8 mouse cellular contexts compared by ENCODE assay signal in the genomic region with DNA sequence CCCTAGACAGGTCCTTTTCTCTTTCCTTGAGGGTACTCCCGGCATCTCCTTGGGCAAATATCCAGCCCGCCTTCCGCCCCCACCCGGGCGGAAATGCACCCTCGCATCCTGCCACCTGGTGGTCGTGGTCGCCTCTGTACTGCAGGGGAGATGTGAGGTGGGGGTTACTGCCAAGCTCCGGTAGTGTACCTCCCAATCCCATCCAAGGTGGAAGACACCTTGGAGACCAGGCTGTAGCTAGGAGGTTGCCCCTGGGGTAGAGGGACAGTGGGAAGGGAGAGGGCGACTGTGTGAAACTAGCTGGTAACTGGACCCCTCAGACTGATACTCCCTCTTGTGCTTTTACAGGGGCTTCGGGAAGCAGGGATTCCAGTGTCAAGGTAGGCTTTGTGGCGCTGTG. TPM values are rescaled to one million over a fixed set of nuclear protein-coding genes. Genes with fewer than 3 reads are reported as not detected.
A peak's percentile ranks its signal among the peaks of the same experiment; 100 is the strongest.
DNase-seq lines count a peak whose midpoint lies in the region; ATAC-seq and TF ChIP-seq lines count a peak whose summit lies in the region.

No protein-coding gene starts in this region.

- peak; percentile 32; the same call in 1 of the 2 replicates for ATAC-seq in forebrain, embryonic 13.5 days

- no peak for TF ChIP-seq POLR2A in bone marrow macrophage, adult 2 months (IDR thresholded peaks at IDR 0.05; ENCODE audit: borderline replicate concordance, low read depth, low read length)

- H3K27ac ChIP-seq in bone marrow macrophage, adult 2 months (ENCODE audit: insufficient read depth, low read depth, low read length), result no peak overlapping the region
- H3K27ac ChIP-seq in forebrain, embryonic 13.5 days, result no peak overlapping the region
- no peak overlapping the region for H3K27ac ChIP-seq in midbrain, embryonic 10.5 days (replicated peaks)

- no peak for TF ChIP-seq CTCF in bone marrow macrophage, adult 2 months (IDR thresholded peaks at IDR 0.05; ENCODE audit: low read depth, low read length)

- WGBS in forebrain, embryonic 13.5 days, result 11% methylated on average over 12 of the region's 12 CpGs
- 12% methylated on average over 12 of the region's 12 CpGs for WGBS in midbrain, embryonic 10.5 days

- H3K36me3 ChIP-seq in forebrain, embryonic 13.5 days (ENCODE audit: poor library complexity, severe bottlenecking), result no peaks in the 10 kb centered on the region
- no peaks in the 10 kb centered on the region for H3K36me3 ChIP-seq in midbrain, embryonic 10.5 days

- H3K4me3 ChIP-seq in bone marrow macrophage, adult 2 months (ENCODE audit: insufficient read depth, low read length), result peak overlapping the region; percentile 87; the same call in 1 of the 2 replicates
- H3K4me3 ChIP-seq in forebrain, embryonic 13.5 days, result peak overlapping the region; percentile 62
- peak overlapping the region; percentile 75 for H3K4me3 ChIP-seq in midbrain, embryonic 10.5 days

- no peaks in the 10 kb centered on the region for H3K9me3 ChIP-seq in forebrain, embryonic 13.5 days (replicated peaks)
- no peaks in the 10 kb centered on the region for H3K9me3 ChIP-seq in midbrain, embryonic 10.5 days (replicated peaks)

- H3K4me2 ChIP-seq in forebrain, embryonic 13.5 days, result peak overlapping the region; percentile 97

- H3K9ac ChIP-seq in forebrain, embryonic 13.5 days, result peak overlapping the region; percentile 60

- peaks cover 2% of the 10 kb centered on the region; the same call in 1 of the 2 replicates for H3K4me1 ChIP-seq in bone marrow macrophage, adult 2 months (ENCODE audit: control insufficient read depth, insufficient read depth, low read length)
- peaks cover 18% of the 10 kb centered on the region for H3K4me1 ChIP-seq in forebrain, embryonic 13.5 days
- H3K4me1 ChIP-seq in midbrain, embryonic 10.5 days, result peaks cover 22% of the 10 kb centered on the region

- H3K27me3 ChIP-seq in forebrain, embryonic 13.5 days, result peaks cover 42% of the 10 kb centered on the region
- peaks cover 52% of the 10 kb centered on the region for H3K27me3 ChIP-seq in midbrain, embryonic 10.5 days (ENCODE audit: low read depth, poor library complexity, severe bottlenecking)

- DNase-seq in left cerebral cortex, adult 18-20 months (ENCODE audit: low spot score in 2 of 2), result peak; percentile 46 to 47
- no peak for DNase-seq in left cerebral cortex, adult 11 months (ENCODE audit: low spot score)
- peak; percentile 51 to 61 for DNase-seq in layer of hippocampus, postnatal 25 days (ENCODE audit: extremely low spot score in 1 of 2, low spot score in 1 of 2)
- peak; percentile 22 for DNase-seq in midbrain, embryonic 10.5 days (ENCODE audit: low spot score)
- DNase-seq in spleen, postnatal 4 days (ENCODE audit: low spot score in 2 of 2), result peak; percentile 48 to 80
- no peak for DNase-seq in yolk sac, embryonic 10.5 days (ENCODE audit: low spot score)

RNA-seq across cellular contexts. Expression of a gene that starts 1.6 kb away (rescaled TPM):
- total RNA-seq in left cerebral cortex, adult 18-20 months (2021), result 100 to 1,000 TPM; 871 to 890 TPM
- polyA plus RNA-seq in bone marrow macrophage, adult 2 months (2012; ENCODE audit: insufficient read depth, insufficient read length, missing spikeins), result 196 and 203 TPM in 2 replicates
- polyA plus RNA-seq in forebrain, embryonic 13.5 days (2015; fragmentation: Nextera tagmentation; extraction: Ambion mirVana), result 22.7 and 27.4 TPM in 2 replicates
- total RNA-seq in layer of hippocampus, postnatal 25 days (2021), result 100 to 1,000 TPM; 775 to 867 TPM
- polyA plus RNA-seq in midbrain, embryonic 10.5 days (2016; fragmentation: Nextera tagmentation; extraction: Ambion mirVana), result 5.7 and 9.7 TPM in 2 replicates

Comparison
In these comparisons a context has a peak if more than half of its experiments do, and no peak if none do; other contexts are left out.
1. DNase-seq: peak in left cerebral cortex, adult 18-20 months (2 of 2), layer of hippocampus, postnatal 25 days (2 of 2), midbrain, embryonic 10.5 days (single experiment) and spleen, postnatal 4 days (2 of 2); none in left cerebral cortex, adult 11 months (single experiment) and yolk sac, embryonic 10.5 days (single experiment).
2. Peak in every context shown above with its lines, with median percentiles within 50 percentile points of each other: H3K4me3 ChIP-seq.